Mouse (Mus musculus) layer of hippocampus, adult 18-20 months (tissue): ENCODE results near the gene Fanca. TPM values are rescaled to one million over a fixed set of nuclear protein-coding genes. Genes with fewer than 3 reads are reported as not detected.

Experiments
- DNase-seq, 2 experiments: peaks; one replicate each; pipeline ENCODE4 v3.0.0; 2022; ENCODE audit warnings: low spot score in 2 of 2
- long read RNA-seq: library from polyadenylated mRNA; stranded (forward); transcript quantifications from one replicate; pipeline ENCODE4 v2.0.0, GENCODE M21; 2021
- total RNA-seq, 2 experiments: library from RNA; stranded (reverse); gene quantifications; 2 replicates each; pipeline ENCODE4 v1.2.3; 2021

The Fanca gene
- total RNA-seq, result 1 to 10 TPM; 1.2 to 1.7 TPM
- long read RNA-seq, result 0 reads

GRCm38 (mm10) chr8:123318467-123318911, at the start of gene Fanca:
Gene Fanca (minus strand): TSS chr8:123318576.
- peak; percentile 77 to 91 for DNase-seq

- peak; percentile 62 to 90 for DNase-seq
Measured at GRCm38 (mm10) chr8:123361082-123361739, 42.8 kb upstream of the Fanca start.

DNA sequence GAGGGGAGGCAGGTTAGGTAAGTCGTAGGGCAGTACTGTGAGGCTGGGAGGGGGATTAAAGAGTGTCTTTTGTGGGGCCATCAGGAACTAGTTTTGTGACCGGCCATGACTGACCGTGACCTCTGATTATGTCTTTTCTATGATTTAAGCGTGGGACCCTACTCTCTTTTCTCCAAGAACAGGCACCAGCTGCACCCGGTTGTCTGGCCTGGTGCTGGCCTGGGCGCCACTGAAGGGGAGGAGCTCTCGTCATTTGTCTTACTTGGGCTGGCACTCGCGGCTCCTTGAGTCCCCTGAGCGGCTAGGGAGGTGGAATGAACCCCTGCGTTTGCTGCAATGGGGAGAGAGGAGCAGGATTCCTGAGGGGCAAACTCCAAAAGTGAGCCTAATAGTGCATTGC, 34.8 kb upstream of the Fanca start:
- DNase-seq, result no peak

DNA sequence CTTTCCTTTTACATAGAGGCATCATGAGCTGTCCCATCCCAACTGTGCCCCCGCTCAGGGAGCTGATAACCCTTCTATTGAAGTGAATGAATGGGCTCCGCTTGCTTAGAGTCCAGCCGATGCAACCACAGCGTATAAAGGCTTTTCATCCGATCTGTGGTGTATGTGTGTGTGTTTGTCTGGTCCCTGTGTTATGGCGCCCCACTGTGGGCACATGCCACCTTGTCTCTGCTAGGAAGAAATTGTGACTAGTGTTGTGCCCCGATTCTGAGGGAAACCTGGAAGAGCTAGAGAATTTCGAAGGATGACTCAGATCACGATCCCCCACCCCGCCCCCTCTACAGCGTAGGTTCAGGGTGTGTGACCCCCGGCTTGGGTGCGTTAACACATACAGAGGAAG, 34.4 kb upstream of the Fanca start:
- peak in 1 of 2 experiments; percentile 63 for DNase-seq

DNA sequence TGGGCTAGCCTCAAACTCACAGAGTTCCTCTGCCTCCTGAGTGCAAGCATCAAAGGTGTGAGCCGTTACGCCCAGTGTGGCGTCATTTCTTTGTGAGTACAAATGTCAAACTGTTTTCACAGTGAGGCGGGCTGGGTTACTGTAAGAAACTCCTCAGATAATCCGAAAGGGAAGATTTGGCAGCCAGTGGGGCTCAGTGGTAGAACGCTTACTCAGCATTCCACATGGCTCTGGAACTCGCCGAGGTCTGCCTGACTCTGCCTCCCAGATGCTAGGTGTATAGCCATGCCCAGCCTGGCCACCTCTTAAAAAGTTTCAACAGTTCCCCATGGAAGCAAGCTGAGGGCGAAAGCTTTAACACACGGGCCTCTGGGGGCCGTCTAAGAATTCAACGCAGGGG, 33.7 kb upstream of the Fanca start:
- no peak for DNase-seq

DNA sequence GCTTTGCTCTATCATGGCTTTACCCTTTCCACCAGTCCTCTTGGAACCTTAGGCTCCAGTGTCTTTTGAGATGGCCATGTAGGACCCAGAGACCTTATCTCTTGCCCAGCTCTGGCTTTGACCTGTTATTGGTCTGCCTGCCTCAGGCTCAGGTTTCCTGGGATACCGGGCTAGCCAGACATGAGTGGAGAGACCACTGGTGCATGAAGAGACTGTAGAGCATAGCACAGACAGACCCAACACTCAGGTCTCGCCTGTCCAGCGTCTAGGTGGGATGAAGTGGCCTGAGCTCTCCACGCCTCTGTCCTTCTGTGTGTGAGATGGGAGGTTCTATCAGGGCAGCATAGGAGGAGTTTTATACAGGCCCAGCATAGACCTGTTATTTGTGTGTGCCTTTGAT, 30.7 kb upstream of the Fanca start:
- DNase-seq, result no peak

GRCm38 (mm10) chr8:123348237-123348843, 30.0 kb upstream of the Fanca start:
- no peak for DNase-seq

DNA sequence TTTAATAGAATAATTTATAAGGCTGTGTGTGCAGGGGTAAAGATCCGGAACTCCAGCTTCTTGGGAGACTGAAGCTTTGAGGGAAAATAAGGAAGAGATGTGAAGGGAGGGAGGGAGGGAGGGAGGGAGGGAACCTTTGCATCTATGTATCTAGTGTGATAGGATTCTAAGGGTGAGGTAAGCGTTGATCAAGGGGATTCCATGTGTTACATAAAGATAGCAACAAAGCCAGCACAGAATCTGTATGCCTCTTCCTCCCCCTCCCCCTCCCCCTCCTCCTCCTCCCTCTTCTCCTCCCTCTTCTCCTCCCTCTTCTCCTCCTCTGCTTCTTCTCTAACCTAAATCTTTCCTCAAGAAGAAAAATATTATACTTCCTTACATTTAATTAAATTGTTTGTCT, 28.9 kb upstream of the Fanca start:
- DNase-seq, result no peak

DNA sequence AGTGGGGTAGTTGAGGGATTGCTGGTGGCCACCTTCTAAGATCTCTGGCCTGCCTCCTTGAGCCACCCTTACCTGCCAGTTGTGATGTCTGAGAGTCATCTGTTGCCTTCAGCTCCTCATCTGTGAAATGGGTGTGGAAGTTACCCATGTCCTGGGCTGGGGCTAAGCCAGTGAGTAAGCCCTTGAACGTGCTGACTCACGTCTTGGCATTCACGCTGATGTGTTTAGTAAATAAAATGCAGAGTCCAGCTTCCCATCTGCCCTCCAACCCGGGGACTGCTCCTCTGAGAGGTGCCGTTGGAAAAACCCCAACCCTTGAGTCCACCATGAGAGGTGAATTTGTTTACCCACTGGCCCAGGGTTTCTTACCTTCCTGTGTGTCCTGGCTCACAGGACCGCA, 27.5 kb upstream of the Fanca start:
- no peak for DNase-seq

DNA sequence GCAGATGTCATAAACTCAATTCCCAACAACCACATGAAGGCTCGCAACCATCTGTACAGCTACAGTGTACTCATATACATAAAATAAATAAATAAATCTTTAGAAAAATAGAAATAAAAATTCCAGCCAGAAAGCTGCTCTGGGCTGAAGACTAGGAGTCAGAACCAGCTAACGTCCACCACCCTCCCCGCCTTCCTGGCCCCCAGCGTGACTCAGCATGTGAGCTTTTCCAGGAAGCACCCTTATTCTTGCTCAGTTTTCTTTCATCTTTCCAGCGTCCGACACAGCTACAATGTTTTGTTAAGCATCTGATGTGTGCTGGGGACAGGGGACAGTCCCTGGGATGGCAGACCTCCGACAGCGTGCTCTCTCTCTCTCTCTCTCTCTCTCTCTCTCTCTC, 26.8 kb upstream of the Fanca start:
- no peak for DNase-seq

- DNase-seq, result no peak
Measured at GRCm38 (mm10) chr8:123343422-123343821, 25.0 kb upstream of the Fanca start.

- no peak for DNase-seq
Measured at GRCm38 (mm10) chr8:123342911-123343310, 24.5 kb upstream of the Fanca start.

GRCm38 (mm10) chr8:123342253-123342652, 23.9 kb upstream of the Fanca start:
- DNase-seq, result no peak

DNA sequence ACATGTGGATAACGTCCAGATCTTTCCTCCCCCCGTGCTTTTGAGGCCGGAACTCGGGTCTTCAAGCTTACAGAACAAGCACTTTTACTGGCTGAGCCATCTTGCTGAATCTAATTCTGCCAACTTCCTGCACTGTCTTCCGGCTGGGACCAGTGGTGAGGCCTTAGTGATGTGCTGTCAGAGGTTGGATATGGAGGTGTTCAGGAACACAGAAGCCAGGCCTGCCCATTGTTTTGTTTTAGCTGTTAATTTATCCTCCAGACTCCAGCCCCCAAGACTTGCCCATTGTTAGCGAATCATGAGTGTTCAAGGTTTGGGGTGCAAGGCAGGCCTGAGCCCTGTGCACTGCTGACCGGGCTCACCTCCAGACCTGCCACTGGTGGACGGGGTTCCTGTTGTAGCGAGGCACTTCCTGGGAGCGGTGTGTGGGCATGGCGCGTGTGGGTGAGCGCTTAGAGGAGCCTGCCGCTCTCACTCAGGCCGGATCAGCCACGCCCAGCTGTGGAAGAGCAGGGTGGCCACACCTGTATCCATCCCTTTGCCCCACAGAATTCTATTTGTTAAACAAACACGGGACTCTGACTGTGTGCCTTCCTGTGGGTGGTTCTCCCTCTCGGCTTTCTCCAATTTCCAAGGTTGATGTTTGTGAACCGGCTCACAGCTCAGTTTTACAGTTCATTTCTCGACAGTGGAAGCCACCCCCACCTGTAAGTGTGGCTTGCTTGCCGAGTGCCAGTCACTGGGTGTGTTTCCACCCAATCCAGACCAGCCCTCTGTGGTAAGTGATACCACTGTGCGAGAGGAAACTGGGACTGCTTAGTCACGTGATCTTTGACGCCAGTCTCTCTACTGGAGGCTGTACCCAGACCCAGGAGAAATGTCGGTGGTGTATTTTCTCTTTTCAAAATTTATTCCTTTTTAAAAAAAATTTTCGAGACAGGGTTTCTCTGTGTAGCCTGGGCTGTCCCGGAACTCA, 23.0 kb upstream of the Fanca start:
- no peak for DNase-seq

DNA sequence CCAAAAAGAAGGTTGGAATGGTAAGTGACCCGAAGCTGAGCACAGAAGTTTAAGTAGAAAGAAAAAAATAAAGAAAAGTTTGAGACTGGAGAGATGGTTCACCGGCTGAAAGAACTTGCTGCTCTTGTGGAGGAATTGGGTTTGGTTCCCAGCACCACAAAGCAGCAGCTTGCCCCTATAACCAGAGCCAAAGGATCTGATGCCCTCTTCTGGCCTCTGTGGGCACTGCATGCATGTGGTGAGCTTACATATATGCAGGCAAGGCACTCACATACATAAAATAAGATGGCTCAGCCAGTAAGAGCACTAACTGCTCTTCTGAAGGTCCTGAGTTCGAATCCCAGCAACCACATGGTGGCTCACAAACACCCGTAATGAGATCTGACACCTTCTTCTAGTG, 21.7 kb upstream of the Fanca start:
- no peak for DNase-seq

GRCm38 (mm10) chr8:123337475-123337874, 19.1 kb upstream of the Fanca start:
- DNase-seq, result no peak

DNA sequence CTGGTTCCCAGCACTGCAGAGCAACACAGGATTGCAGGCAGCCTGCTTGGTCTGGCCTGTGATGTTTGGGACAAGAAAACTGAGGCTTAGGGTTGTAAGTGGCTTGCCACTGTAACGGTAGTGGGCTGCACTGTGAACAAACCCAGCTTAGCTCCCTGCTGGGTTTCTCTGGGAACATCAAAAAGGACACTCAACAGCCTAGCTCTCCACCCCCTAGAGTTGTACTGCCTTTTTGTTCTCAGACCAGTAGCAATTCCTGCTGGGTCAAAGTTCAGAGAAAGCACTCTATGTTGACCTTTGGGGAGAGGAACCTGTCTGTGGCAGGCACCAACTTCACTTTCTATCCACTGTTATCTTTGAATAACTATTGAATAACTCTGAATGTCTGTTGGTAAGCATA, 16.1 kb upstream of the Fanca start:
- DNase-seq, result no peak

DNA sequence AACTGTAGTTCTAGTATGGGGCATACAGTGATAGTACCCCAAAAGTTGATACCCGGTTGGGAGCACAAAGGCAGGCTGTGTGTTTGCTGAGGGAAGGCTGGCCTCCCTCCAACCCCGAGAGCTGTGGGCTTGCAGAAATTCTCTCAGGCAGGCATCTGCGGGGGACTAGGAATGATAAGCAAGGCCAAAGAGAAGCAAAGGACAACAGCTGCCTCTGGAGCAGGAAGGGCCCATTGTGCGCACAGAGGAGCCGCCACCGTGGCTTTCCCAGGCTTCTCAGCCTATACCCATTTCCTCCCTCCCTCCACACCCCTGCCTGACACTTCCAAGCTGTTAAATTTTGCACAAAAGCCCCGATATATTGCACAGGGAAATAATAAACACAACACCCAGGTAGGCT, 15.5 kb upstream of the Fanca start:
- peak in 1 of 2 experiments; percentile 42 for DNase-seq

GRCm38 (mm10) chr8:123333091-123333587, 14.8 kb upstream of the Fanca start:
- DNase-seq, result peak in 1 of 2 experiments; percentile 15

- peak; percentile 37 to 64 for DNase-seq
Measured at GRCm38 (mm10) chr8:123332262-123333090, 14.1 kb upstream of the Fanca start, which contains the start of gene Spire2. Gene Spire2 (plus strand): TSS chr8:123332713.

- DNase-seq, result no peak
Measured at GRCm38 (mm10) chr8:123331810-123332209, 13.4 kb upstream of the Fanca start.
